Mouse (Mus musculus) T-cell, adult 2 months (primary cell): Measurements from ENCODE around the gene Ptprr.

Experiments
- DNase-seq: peaks from one replicate; pipeline ENCODE4 v3.0.0; 2022; ENCODE audit warnings: low spot score

Gene Ptprr

GRCm38 (mm10) chr10:116266561-116267433, 248.8 kb downstream of the Ptprr start:
- no peak for DNase-seq

GRCm38 (mm10) chr10:116267434-116267822, 249.4 kb downstream of the Ptprr start:
- DNase-seq, result no peak

- DNase-seq, result no peak
Measured at GRCm38 (mm10) chr10:116268343-116268742, 250.3 kb downstream of the Ptprr start.

GRCm38 (mm10) chr10:116270646-116271469, 252.8 kb downstream of the Ptprr start:
- DNase-seq, result no peak

GRCm38 (mm10) chr10:116271470-116271915, 253.5 kb downstream of the Ptprr start:
- no peak for DNase-seq

- DNase-seq, result no peak
Measured at GRCm38 (mm10) chr10:116272156-116272555, 254.1 kb downstream of the Ptprr start.

GRCm38 (mm10) chr10:116275280-116275679, 257.3 kb downstream of the Ptprr start, which contains the start of gene Ptprb:
TSS of gene Ptprb (plus strand) at chr10:116275523.
- no peak for DNase-seq

GRCm38 (mm10) chr10:116286697-116287344, 268.8 kb downstream of the Ptprr start:
- DNase-seq, result no peak

- no peak for DNase-seq
Measured at GRCm38 (mm10) chr10:116288130-116288529, 270.1 kb downstream of the Ptprr start.

GRCm38 (mm10) chr10:116290483-116290882, 272.5 kb downstream of the Ptprr start:
- DNase-seq, result no peak

GRCm38 (mm10) chr10:116291153-116291755, 273.2 kb downstream of the Ptprr start:
- no peak for DNase-seq

- DNase-seq, result no peak
Measured at GRCm38 (mm10) chr10:116296439-116296838, 278.4 kb downstream of the Ptprr start.

GRCm38 (mm10) chr10:116297854-116298253, 279.8 kb downstream of the Ptprr start:
- no peak for DNase-seq

GRCm38 (mm10) chr10:116300824-116301223, 282.8 kb downstream of the Ptprr start:
- DNase-seq, result no peak

GRCm38 (mm10) chr10:116301258-116301657, 283.2 kb downstream of the Ptprr start:
- DNase-seq, result no peak

- no peak for DNase-seq
Measured at GRCm38 (mm10) chr10:116304355-116304754, 286.3 kb downstream of the Ptprr start.

- no peak for DNase-seq
Measured at GRCm38 (mm10) chr10:116309460-116309859, 291.4 kb downstream of the Ptprr start.

- DNase-seq, result no peak
Measured at GRCm38 (mm10) chr10:116310516-116311210, 292.6 kb downstream of the Ptprr start.

- DNase-seq, result peak; percentile 15
Measured at GRCm38 (mm10) chr10:116319246-116319645, 301.2 kb downstream of the Ptprr start.
